Mouse (Mus musculus) C2C12 (cell line): ENCODE measurements around the gene Sema4d.
A peak's percentile ranks its signal among the peaks of the same experiment; 100 is the strongest.

ENCODE experiments used
- CEBPB ChIP-seq: IDR thresholded peaks from one replicate; pipeline ENCODE4 v1.6.1; 2011; ENCODE audit warnings: low read depth, mild to moderate bottlenecking, control low read depth, moderate library complexity
- CTCF ChIP-seq: IDR thresholded peaks from one replicate; pipeline ENCODE4 v1.5.1; 2011; ENCODE audit not compliant: control insufficient read depth, insufficient read depth, insufficient read length
- MAX ChIP-seq: IDR thresholded peaks from one replicate; pipeline ENCODE4 v1.6.1; 2011; ENCODE audit warnings: mild to moderate bottlenecking, control low read depth
- MYOD1 ChIP-seq: IDR thresholded peaks from one replicate; pipeline ENCODE4 v1.6.1; 2011; ENCODE audit warnings: low read depth; ENCODE audit not compliant: control insufficient read depth, insufficient read length
- MYOG ChIP-seq: IDR thresholded peaks from one replicate; pipeline ENCODE4 v1.6.1; 2011; ENCODE audit not compliant: control insufficient read depth, insufficient read length; ENCODE audit errors: extremely low read depth
- USF1 ChIP-seq: IDR thresholded peaks from one replicate; pipeline ENCODE4 v1.6.1; 2011; ENCODE audit warnings: low read depth, mild to moderate bottlenecking, control low read depth, moderate library complexity

DNA sequence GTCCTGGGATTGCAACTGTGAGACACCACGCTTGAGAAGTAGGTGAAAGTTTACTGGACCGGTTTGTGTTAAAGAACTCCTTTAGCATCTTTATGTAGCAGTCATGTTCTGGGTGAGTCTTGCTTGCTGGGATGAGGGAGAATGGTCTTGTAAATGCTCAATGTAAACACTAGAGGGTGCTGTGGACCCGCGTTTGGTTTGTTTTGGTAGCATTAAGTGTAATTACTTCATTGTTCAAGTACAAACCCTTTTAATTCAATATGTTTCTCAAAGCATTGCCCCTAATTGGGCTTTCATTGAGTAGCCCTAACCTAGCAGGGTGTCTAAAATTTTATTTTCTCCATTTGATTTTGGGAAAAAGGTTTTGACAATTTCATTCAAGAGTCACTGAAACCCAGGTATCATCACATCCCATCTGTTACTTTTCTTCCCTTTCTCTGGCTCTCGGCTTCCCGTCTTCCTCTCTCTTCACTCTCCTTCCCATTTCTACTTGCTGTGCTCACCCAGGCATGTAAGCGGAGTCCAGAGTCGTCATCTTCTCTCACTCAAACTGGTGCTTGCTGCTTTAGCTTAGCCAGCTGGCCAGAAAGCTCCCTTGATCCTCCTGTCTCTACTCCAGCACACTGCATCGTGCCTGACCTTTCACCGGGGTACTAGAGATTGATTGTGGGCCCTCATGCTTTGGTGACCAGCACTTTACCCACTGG lies 37.4 kb upstream of the Sema4d start:
- TF ChIP-seq CTCF, result peak; percentile 40
- no peak for TF ChIP-seq MAX
- TF ChIP-seq MYOG, result no peak
- TF ChIP-seq MYOD1, result no peak
- TF ChIP-seq CEBPB, result no peak
- TF ChIP-seq USF1, result no peak
